Comparison of ENCODE assay signal across 20 mouse cellular contexts in the genomic region with DNA sequence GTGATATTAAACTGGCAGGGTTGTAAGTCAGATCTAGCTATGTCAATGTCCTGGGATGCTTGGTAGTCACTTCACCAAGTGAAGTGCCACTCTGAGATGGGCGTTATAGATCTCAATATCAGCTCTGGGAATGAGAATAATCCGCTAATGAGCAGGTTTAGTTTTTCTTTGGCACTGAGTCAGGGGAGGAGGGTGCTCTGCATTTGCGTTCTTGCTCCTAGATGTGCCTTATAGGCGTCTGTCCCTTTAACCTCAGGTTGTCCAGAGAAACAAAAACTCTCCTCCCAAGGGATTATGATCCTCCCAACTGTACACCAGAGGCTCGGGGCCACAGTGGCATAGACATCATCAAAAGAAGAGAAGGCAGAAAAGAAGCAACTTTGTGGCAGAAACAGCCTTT. TPM values are rescaled to one million over a fixed set of nuclear protein-coding genes. Genes with fewer than 3 reads are reported as not detected.
DNase-seq lines count a peak whose midpoint lies in the region; ATAC-seq lines count a peak whose summit lies in the region.
"Had no signal": no experiment of that assay in that cellular context is flagged by ENCODE, and none has a peak within 500 bp of the region (broad histone marks: within the 10 kb centered on the region; RNA-seq: fewer than 3 reads in every experiment).

A gene (plus strand): TSS at position 301 of the 400 bp plus-strand sequence.

- no peaks in the 10 kb centered on the region for H3K27me3 ChIP-seq in embryonic facial prominence, embryonic 14.5 days (replicated peaks; ENCODE audit: control insufficient read depth, insufficient read depth, low read length)
- no peaks in the 10 kb centered on the region for H3K27me3 ChIP-seq in embryonic facial prominence, embryonic 10.5 days (replicated peaks; ENCODE audit: low read depth, poor library complexity, severe bottlenecking)
- H3K27me3 ChIP-seq in embryonic facial prominence, embryonic 15.5 days, result no peaks in the 10 kb centered on the region

- peak; percentile 9 for DNase-seq in embryonic facial prominence, embryonic 14.5 days (ENCODE audit: low spot score)
- DNase-seq in embryonic facial prominence, embryonic 10.5 days (ENCODE audit: low spot score), result no peak
- no peak for DNase-seq in right cerebral cortex, adult 18-20 months
- DNase-seq: adrenal gland, adult 2 months; adrenal gland, adult 8-10 months; adrenal gland, postnatal 10 days; adrenal gland, postnatal 14 days; adrenal gland, postnatal 25 days; adrenal gland, postnatal 36 days; B cell, adult 2 months; cerebellum, adult 11 months; cerebellum, adult 11-12 months; cerebellum, adult 18-20 months had no signal

- H3K4me1 ChIP-seq in embryonic facial prominence, embryonic 14.5 days (ENCODE audit: control insufficient read depth, insufficient read depth, low read length), result no peaks in the 10 kb centered on the region
- no peaks in the 10 kb centered on the region for H3K4me1 ChIP-seq in embryonic facial prominence, embryonic 10.5 days
- H3K4me1 ChIP-seq in embryonic facial prominence, embryonic 15.5 days, result no peaks in the 10 kb centered on the region

- no peak within 1 kb of the TSS for H3K4me2 ChIP-seq in embryonic facial prominence, embryonic 14.5 days (ENCODE audit: low read depth, low read length)
- H3K4me2 ChIP-seq in embryonic facial prominence, embryonic 15.5 days (replicated peaks), result no peak within 1 kb of the TSS

- 68% methylated on average over 5 of the region's 5 CpGs for WGBS in embryonic facial prominence, embryonic 14.5 days
- 80% methylated on average over 5 of the region's 5 CpGs for WGBS in embryonic facial prominence, embryonic 10.5 days
- 61% methylated on average over 5 of the region's 5 CpGs for WGBS in embryonic facial prominence, embryonic 15.5 days

- H3K27ac ChIP-seq in embryonic facial prominence, embryonic 14.5 days (replicated peaks; ENCODE audit: low read depth, low read length), result no peak within 1 kb of the TSS
- no peak within 1 kb of the TSS for H3K27ac ChIP-seq in embryonic facial prominence, embryonic 10.5 days (replicated peaks)
- H3K27ac ChIP-seq in embryonic facial prominence, embryonic 15.5 days (replicated peaks), result no peak within 1 kb of the TSS

- ATAC-seq in embryonic facial prominence, embryonic 14.5 days (ENCODE audit: low read depth), result peak; percentile 44; the same call in 1 of the 2 replicates
- no peak for ATAC-seq in embryonic facial prominence, embryonic 15.5 days (ENCODE audit: insufficient number of reproducible peaks, low FRiP score, low TSS enrichment, low read depth)
- ATAC-seq: activated CD4-positive, CD25-positive, alpha-beta regulatory T cell, adult 4 months; CD4-positive, CD25-positive, alpha-beta regulatory T cell, adult 4 months; Patski had no signal

- no peaks in the 10 kb centered on the region for H3K9me3 ChIP-seq in embryonic facial prominence, embryonic 14.5 days (ENCODE audit: control insufficient read depth, low read length)
- H3K9me3 ChIP-seq in embryonic facial prominence, embryonic 10.5 days, result no peaks in the 10 kb centered on the region
- H3K9me3 ChIP-seq in embryonic facial prominence, embryonic 15.5 days (replicated peaks), result no peaks in the 10 kb centered on the region
- H3K9me3 ChIP-seq: G1E had no signal

- no peaks in the 10 kb centered on the region for H3K36me3 ChIP-seq in embryonic facial prominence, embryonic 14.5 days (ENCODE audit: control insufficient read depth, insufficient read depth, low read length)
- H3K36me3 ChIP-seq in embryonic facial prominence, embryonic 10.5 days (replicated peaks), result no peaks in the 10 kb centered on the region
- no peaks in the 10 kb centered on the region for H3K36me3 ChIP-seq in embryonic facial prominence, embryonic 15.5 days
- H3K36me3 ChIP-seq: G1E had no signal

- H3K9ac ChIP-seq in embryonic facial prominence, embryonic 14.5 days (ENCODE audit: low read depth, low read length), result no peak within 1 kb of the TSS
- no peak within 1 kb of the TSS for H3K9ac ChIP-seq in embryonic facial prominence, embryonic 15.5 days

- H3K4me3 ChIP-seq in embryonic facial prominence, embryonic 14.5 days (ENCODE audit: low read depth, low read length), result no peak within 1 kb of the TSS
- no peak within 1 kb of the TSS for H3K4me3 ChIP-seq in embryonic facial prominence, embryonic 10.5 days
- H3K4me3 ChIP-seq in embryonic facial prominence, embryonic 15.5 days (replicated peaks), result no peak within 1 kb of the TSS

RNA-seq across cellular contexts. Expression of the gene that starts here (rescaled TPM):
- polyA plus RNA-seq in embryonic facial prominence, embryonic 14.5 days (2014; fragmentation: Nextera tagmentation; extraction: Ambion mirVana), result 8.9 and 9.6 TPM in 2 replicates
- 0.06 and 1.1 TPM in 2 replicates for polyA plus RNA-seq in embryonic facial prominence, embryonic 10.5 days (2016; fragmentation: Nextera tagmentation; extraction: Ambion mirVana)
- polyA plus RNA-seq in embryonic facial prominence, embryonic 15.5 days (2015; fragmentation: Nextera tagmentation; extraction: Ambion mirVana), result 11.7 and 21.4 TPM in 2 replicates
- polyA plus RNA-seq: activated CD4-positive, CD25-positive, alpha-beta regulatory T cell, adult 4 months; adrenal gland, adult 2 months; brain, embryonic 14.5 days; C2C12; CD4-positive, CD25-positive, alpha-beta regulatory T cell, adult 4 months; G1E; Patski had no signal
